Mouse (Mus musculus) ES-Bruce4 (cell line): ENCODE measurements around the gene Mgme1. TPM values are rescaled to one million over a fixed set of nuclear protein-coding genes. Genes with fewer than 3 reads are reported as not detected.
A peak's percentile ranks its signal among the peaks of the same experiment; 100 is the strongest.

Experiments used
- H3K27ac ChIP-seq: 2 replicates; pipeline ENCODE4 v1.5.1; 2012; ENCODE audit warnings: low read length, inconsistent platforms; ENCODE audit not compliant: insufficient read depth
- H3K27me3 ChIP-seq: 2 replicates; pipeline ENCODE4 v1.6.1; 2012; ENCODE audit warnings: mild to moderate bottlenecking, low read length, inconsistent platforms; ENCODE audit not compliant: control insufficient read depth, poor library complexity, insufficient read depth, severe bottlenecking
- H3K36me3 ChIP-seq: 2 replicates; pipeline ENCODE4 v1.6.1; 2012; ENCODE audit warnings: inconsistent platforms, mild to moderate bottlenecking, low read length, moderate library complexity; ENCODE audit not compliant: control insufficient read depth, poor library complexity, insufficient read depth, severe bottlenecking
- H3K4me1 ChIP-seq: one replicate; pipeline ENCODE4 v1.8.1; 2011; ENCODE audit warnings: low read length; ENCODE audit not compliant: control insufficient read depth, insufficient read depth
- H3K4me3 ChIP-seq: 2 replicates; pipeline ENCODE4 v1.5.1; 2011; ENCODE audit warnings: low read depth, mild to moderate bottlenecking, low read length
- H3K9ac ChIP-seq: 2 replicates; pipeline ENCODE4 v1.6.1; 2012; ENCODE audit warnings: low read depth, mild to moderate bottlenecking, inconsistent platforms; ENCODE audit not compliant: poor library complexity, severe bottlenecking
- H3K9me3 ChIP-seq: replicated peaks from 2 replicates; pipeline ENCODE4 v1.6.1; 2012; ENCODE audit warnings: mild to moderate bottlenecking, low read length, inconsistent platforms; ENCODE audit not compliant: control insufficient read depth, poor library complexity, insufficient read depth, severe bottlenecking
- CTCF ChIP-seq: IDR thresholded peaks from one replicate; pipeline ENCODE4 v1.8.1; 2011; ENCODE audit warnings: low read depth, low read length
- EP300 ChIP-seq: IDR thresholded peaks from 2 replicates; pipeline ENCODE4 v1.6.1; 2011; ENCODE audit warnings: low read depth, low read length; ENCODE audit not compliant: insufficient read depth
- POLR2A ChIP-seq: IDR thresholded peaks from one replicate; pipeline ENCODE4 v1.8.1; 2011; ENCODE audit warnings: low read length; ENCODE audit not compliant: insufficient read depth
- polyA plus RNA-seq: library from polyadenylated mRNA; stranded (reverse); fragments of >200 nt; gene quantifications from 2 replicates; pipeline ENCODE4 v1.2.4, GENCODE M21; 2011; ENCODE audit warnings: low read depth; ENCODE audit not compliant: missing spikeins, insufficient read depth, insufficient read length

The Mgme1 gene
- polyA plus RNA-seq, result 34.3 and 35.8 TPM in 2 replicates

DNA sequence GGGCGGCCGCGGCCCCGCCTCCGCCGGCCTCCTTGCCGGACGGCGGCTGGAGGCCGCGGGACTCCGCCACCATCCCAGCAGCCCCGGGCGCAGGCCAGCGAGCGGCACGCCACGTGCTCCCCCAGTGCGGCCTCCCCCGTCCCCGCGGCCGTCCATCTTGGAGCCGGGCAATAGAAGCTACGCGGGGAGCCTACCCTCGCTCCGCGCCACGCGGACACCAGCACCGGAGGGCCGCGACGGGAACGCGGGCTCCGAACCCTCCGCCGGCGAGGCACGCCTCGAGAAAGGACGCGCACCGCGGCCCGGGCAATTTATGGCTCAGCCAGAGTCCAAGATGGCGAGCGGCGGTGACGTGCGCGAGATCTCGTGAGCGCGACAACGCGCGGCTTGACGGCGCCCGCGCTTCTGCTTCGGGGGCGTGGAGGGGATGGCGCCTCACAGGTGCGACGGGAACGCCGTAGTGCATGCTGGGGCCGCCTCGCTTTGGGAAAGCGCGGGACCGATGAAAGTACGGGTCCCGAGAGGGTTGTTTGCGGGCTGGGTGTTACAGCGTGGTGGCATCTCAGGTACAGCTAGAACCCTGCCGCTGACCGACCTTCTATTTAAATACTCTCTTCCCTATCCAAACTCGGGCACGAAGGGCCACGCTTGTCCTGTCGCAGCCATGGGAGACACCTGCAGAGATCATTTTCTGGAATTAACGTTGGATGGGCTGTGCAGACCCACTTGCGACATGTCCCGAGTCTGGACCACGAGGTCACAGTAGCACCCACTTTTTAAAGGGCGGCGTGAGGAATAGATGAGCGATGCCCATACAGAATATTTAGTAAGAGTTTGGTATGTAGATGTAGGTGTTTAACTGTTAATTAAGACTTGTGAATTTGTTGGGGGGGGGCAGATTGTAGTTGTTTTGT is at the start of gene Mgme1, which contains the start of gene Snx5:
Gene Mgme1, plus strand, starts transcription at position 157 of the 914 bp plus-strand sequence.
Gene Snx5, minus strand, starts transcription at position 400 of the 914 bp plus-strand sequence.
- Histone ChIP-seq H3K4me1 (peaks cover 3% of the 10 kb centered on the region), H3K4me3 (peak within 1 kb of the TSS; percentile 97), H3K9ac (peak within 1 kb of the TSS; percentile 98), H3K36me3 (peaks cover 62% of the 10 kb centered on the region), H3K27ac (peak within 1 kb of the TSS; percentile 83), H3K9me3 (no peaks in the 10 kb centered on the region; the same call in 1 of the 2 replicates), H3K27me3 (no peaks in the 10 kb centered on the region)
- TF ChIP-seq CTCF, result no peak
- peak; percentile 71 for TF ChIP-seq POLR2A
- TF ChIP-seq EP300, result 0 out of 2 replicates have a peak, but pooled peaks have one; percentile 44

DNA sequence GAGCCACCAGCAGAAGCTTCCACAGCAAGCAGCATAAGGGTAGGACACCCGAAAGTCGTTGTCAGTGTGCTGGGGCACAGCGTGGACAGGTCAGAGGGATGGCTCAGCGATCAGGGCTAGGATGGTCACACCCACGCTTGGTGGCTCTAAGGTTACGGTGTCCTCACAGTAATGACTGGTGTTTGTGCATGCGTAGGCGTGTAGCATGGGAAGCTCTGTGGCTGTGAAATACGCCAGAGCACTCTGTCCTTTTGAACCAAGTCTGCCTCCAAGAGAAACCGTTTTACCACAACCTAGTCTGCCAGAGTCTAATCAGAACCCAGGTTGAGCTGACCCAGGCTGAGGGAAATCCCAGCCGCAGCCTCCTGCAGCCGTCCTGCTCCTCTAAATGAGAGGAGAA is 46.1 kb upstream of the Mgme1 start:
- Histone ChIP-seq H3K4me1 (no peaks in the 10 kb centered on the region), H3K9me3 (no peaks in the 10 kb centered on the region), H3K9ac (peak overlapping the region; percentile 18), H3K27me3 (no peaks in the 10 kb centered on the region), H3K36me3 (no peaks in the 10 kb centered on the region), H3K4me3 (peak overlapping the region; percentile 19), H3K27ac (no peak overlapping the region)
- TF ChIP-seq CTCF (no peak), EP300 (no peak), POLR2A (no peak)

GRCm38 (mm10) chr2:144226906-144227586 is 43.4 kb upstream of the Mgme1 start:
- TF ChIP-seq CTCF (no peak), EP300 (no peak), POLR2A (no peak)
- H3K9ac ChIP-seq, result no peak overlapping the region
- no peaks in the 10 kb centered on the region for H3K36me3 ChIP-seq
- H3K4me1 ChIP-seq, result no peaks in the 10 kb centered on the region
- no peaks in the 10 kb centered on the region for H3K9me3 ChIP-seq
- H3K27ac ChIP-seq, result no peak overlapping the region
- H3K4me3 ChIP-seq, result no peak overlapping the region
- H3K27me3 ChIP-seq, result no peaks in the 10 kb centered on the region

- no peak for TF ChIP-seq POLR2A
- TF ChIP-seq EP300, result no peak
- TF ChIP-seq CTCF, result no peak
- Histone ChIP-seq H3K4me1 (no peaks in the 10 kb centered on the region), H3K9me3 (no peaks in the 10 kb centered on the region), H3K9ac (no peak overlapping the region), H3K27me3 (no peaks in the 10 kb centered on the region), H3K27ac (no peak overlapping the region), H3K36me3 (no peaks in the 10 kb centered on the region), H3K4me3 (no peak overlapping the region)
These were observed 41.7 kb upstream of the Mgme1 start for GRCm38 (mm10) chr2:144228521-144229346.

DNA sequence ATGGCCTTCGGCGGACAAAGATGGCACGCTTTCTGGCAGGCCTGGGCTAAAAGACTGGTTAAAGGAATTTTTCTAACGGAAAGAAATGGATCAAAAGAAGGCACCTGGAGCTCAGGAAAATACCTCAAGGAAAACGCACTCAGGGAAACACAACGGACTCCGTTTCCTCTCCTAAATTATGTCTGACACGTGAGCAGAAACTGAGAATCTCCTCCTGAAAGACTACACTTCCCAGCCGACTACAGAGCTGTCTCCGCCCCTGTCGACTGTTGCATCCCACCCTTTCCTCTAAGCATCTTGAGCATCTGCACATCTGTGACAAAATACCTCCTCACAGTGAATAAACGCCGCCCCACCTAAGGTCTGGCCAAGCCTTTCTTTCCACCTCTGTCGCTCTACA is 40.8 kb upstream of the Mgme1 start:
- Histone ChIP-seq H3K27ac (no peak overlapping the region), H3K27me3 (no peaks in the 10 kb centered on the region), H3K4me3 (no peak overlapping the region), H3K9ac (no peak overlapping the region), H3K36me3 (no peaks in the 10 kb centered on the region), H3K4me1 (no peaks in the 10 kb centered on the region), H3K9me3 (peaks cover 3% of the 10 kb centered on the region; the same call in 1 of the 2 replicates)
- TF ChIP-seq EP300 (no peak), CTCF (no peak), POLR2A (no peak)
